Mouse (Mus musculus) megakaryocyte, embryonic 14.5 days (primary cell): Measurements from ENCODE around the gene Map7d2.

Source experiments
- FLI1 ChIP-seq: IDR thresholded peaks from 2 replicates; pipeline ENCODE4 v1.6.1; 2012; ENCODE audit warnings: low read length, inconsistent platforms, mixed read lengths
- GATA1 ChIP-seq: IDR thresholded peaks from 3 replicates; pipeline ENCODE4 v1.6.1; 2012; ENCODE audit warnings: mixed read lengths, low read length, inconsistent platforms, borderline replicate concordance

- no peak for TF ChIP-seq GATA1
- TF ChIP-seq FLI1: no peak
These were observed 69.9 kb downstream of the Map7d2 start for GRCm38 (mm10) chrX:159484247-159484646.
